Mouse (Mus musculus): Measurements from ENCODE around the gene Aqp6. TPM values are rescaled to one million over a fixed set of nuclear protein-coding genes. Genes with fewer than 3 reads are reported as not detected.

Gene Aqp6
- total RNA-seq, 1 experiment: 0.36 TPM

DNA sequence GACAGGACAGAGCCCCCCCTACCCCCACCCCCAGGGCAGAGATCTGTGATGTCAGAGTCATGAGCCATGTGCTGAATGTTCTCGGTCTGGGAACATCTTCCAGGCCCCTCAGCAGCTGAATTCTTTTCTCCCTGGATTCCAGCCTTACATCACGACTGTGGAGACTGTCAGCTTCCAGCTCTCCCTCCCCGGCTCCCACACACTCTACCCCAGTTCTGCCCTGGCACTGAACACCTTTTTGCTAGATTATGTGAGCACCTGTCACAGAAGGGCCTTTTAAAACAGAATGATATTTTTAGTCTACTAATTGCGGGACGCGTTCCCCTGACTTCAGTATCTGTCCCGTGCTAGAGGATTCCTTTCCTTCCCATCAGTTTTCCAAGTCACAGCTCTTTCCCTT lies 10.4 kb downstream of the Aqp6 start:
- no peak overlapping the region for H3K27ac ChIP-seq (ENCODE audit: insufficient read depth, low read depth, low read length, poor library complexity, severe bottlenecking)
- in situ Hi-C loops (cut with MboI; ENCODE audit: low sequenced_read_pairs in 2 of 2, unreplicated experiment in 2 of 2): no loop called here
- no peaks in the 10 kb centered on the region for H3K9me3 ChIP-seq (ENCODE audit: control insufficient read depth, insufficient read depth, low read depth, low read length)
- no peak for DNase-seq (ENCODE audit: low read depth, low spot score)
- TF ChIP-seq HCFC1 (IDR thresholded peaks at IDR 0.05; ENCODE audit: borderline replicate concordance, insufficient read depth, low read length): no peak
- no peak for TF ChIP-seq MAFK (IDR thresholded peaks at IDR 0.05; ENCODE audit: insufficient read depth, low read depth, low read length)
- no peak for TF ChIP-seq CHD2 (IDR thresholded peaks at IDR 0.05; ENCODE audit: low read depth, low read length)
- no peak for TF ChIP-seq ZC3H11A (IDR thresholded peaks at IDR 0.05; ENCODE audit: borderline replicate concordance, low read depth, low read length)
- TF ChIP-seq ZNF384 (IDR thresholded peaks at IDR 0.05; ENCODE audit: low read depth, low read length): no peak
- peaks cover 0 to 4% of the 10 kb centered on the region in 2 experiments; a peak in 1 of 4 replicates for H3K4me1 ChIP-seq (ENCODE audit: control insufficient read depth in 2 of 2, insufficient read depth in 2 of 2, low read length in 2 of 2, poor library complexity in 1 of 2)
- no peaks in the 10 kb centered on the region for H3K36me3 ChIP-seq (ENCODE audit: control insufficient read depth, insufficient read depth, low read length, poor library complexity, severe bottlenecking)
- no peak overlapping the region for H3K4me3 ChIP-seq (ENCODE audit: insufficient read depth in 1 of 2, low read depth in 1 of 2, low read length in 2 of 2, poor library complexity in 1 of 2, severe bottlenecking in 1 of 2)
- H3K9ac ChIP-seq (ENCODE audit: insufficient read depth, low read depth, low read length, poor library complexity, severe bottlenecking): no peak overlapping the region

DNA sequence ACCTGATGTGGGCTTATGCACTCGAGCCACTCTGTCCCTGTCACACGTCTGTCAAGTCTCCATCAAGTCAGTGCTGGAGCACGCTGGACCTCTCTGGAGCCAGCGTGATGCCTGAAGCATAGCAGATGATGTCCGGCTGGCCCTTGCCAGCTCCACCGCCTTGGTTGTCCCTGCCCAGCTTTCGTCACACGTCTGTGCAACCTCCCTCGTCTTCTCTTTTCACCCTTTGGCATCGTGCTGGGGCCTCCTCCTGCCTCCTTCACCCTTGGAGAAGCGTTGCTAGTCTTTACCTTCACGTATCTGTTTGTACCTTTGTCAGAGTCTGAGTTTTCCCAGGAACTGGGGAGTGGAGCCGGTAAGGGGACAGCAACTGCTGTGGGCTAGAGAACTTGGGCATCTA lies 13.1 kb downstream of the Aqp6 start:
- in situ Hi-C loops (cut with MboI; ENCODE audit: low sequenced_read_pairs in 2 of 2, unreplicated experiment in 2 of 2): no loop called here
- no peak overlapping the region for H3K9ac ChIP-seq (ENCODE audit: insufficient read depth, low read depth, low read length, poor library complexity, severe bottlenecking)

DNA sequence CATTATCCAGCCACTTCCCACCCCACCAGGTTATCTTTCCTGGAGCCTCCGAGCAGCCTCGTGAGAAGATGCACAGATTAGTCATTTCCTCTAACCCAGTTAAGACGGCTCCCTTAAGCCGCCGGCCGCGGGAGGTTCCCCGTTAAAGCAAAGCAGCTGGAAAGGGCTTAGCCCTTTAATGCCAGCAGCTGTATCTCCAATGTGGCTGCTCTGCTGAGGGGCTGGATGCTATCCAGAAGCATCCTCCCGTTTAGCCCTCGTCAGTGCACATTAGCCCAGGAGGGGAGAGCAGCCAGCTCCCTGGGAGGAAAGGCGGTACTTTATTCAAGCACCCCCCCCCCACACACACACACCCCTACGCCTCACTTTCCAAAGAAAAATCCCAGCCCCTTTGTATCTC lies 13.6 kb downstream of the Aqp6 start:
- no peaks in the 10 kb centered on the region; the same call in 1 of the 2 replicates for H3K36me3 ChIP-seq (ENCODE audit: control insufficient read depth, insufficient read depth, low read length, poor library complexity, severe bottlenecking)
- H3K4me3 ChIP-seq (ENCODE audit: insufficient read depth in 1 of 2, low read depth in 1 of 2, low read length in 2 of 2, poor library complexity in 1 of 2, severe bottlenecking in 1 of 2): no peak overlapping the region
- in situ Hi-C loops (cut with MboI; ENCODE audit: low sequenced_read_pairs in 2 of 2, unreplicated experiment in 2 of 2): no loop called here
- no peak overlapping the region for H3K27ac ChIP-seq (ENCODE audit: insufficient read depth, low read depth, low read length, poor library complexity, severe bottlenecking)
- no peak for DNase-seq (ENCODE audit: low read depth, low spot score)
- no peaks in the 10 kb centered on the region for H3K9me3 ChIP-seq (ENCODE audit: control insufficient read depth, insufficient read depth, low read depth, low read length)
- H3K4me1 ChIP-seq (ENCODE audit: control insufficient read depth in 2 of 2, insufficient read depth in 2 of 2, low read length in 2 of 2, poor library complexity in 1 of 2): 0 out of 4 replicates have a peak, but pooled peaks cover 0 to 1% of the 10 kb centered on the region in 2 experiments
- H3K9ac ChIP-seq (ENCODE audit: insufficient read depth, low read depth, low read length, poor library complexity, severe bottlenecking): no peak overlapping the region
- TF ChIP-seq CHD2 (IDR thresholded peaks at IDR 0.05; ENCODE audit: low read depth, low read length) (no peak), ZC3H11A (IDR thresholded peaks at IDR 0.05; ENCODE audit: borderline replicate concordance, low read depth, low read length) (no peak)

More for the DNA sequence above, 13.1 kb downstream of the Aqp6 start:
- H3K4me1 ChIP-seq (ENCODE audit: control insufficient read depth in 2 of 2, insufficient read depth in 2 of 2, low read length in 2 of 2, poor library complexity in 1 of 2): no peaks in the 10 kb centered on the region
- TF ChIP-seq ZNF384 (IDR thresholded peaks at IDR 0.05; ENCODE audit: low read depth, low read length) (no peak), CHD2 (IDR thresholded peaks at IDR 0.05; ENCODE audit: low read depth, low read length) (no peak), MAFK (IDR thresholded peaks at IDR 0.05; ENCODE audit: insufficient read depth, low read depth, low read length) (no peak), HCFC1 (IDR thresholded peaks at IDR 0.05; ENCODE audit: borderline replicate concordance, insufficient read depth, low read length) (no peak), ZC3H11A (IDR thresholded peaks at IDR 0.05; ENCODE audit: borderline replicate concordance, low read depth, low read length) (no peak)
- H3K9me3 ChIP-seq (ENCODE audit: control insufficient read depth, insufficient read depth, low read depth, low read length): no peaks in the 10 kb centered on the region
- DNase-seq (ENCODE audit: low read depth, low spot score): no peak
- H3K27ac ChIP-seq (ENCODE audit: insufficient read depth, low read depth, low read length, poor library complexity, severe bottlenecking): no peak overlapping the region
- no peak overlapping the region for H3K4me3 ChIP-seq (ENCODE audit: insufficient read depth in 1 of 2, low read depth in 1 of 2, low read length in 2 of 2, poor library complexity in 1 of 2, severe bottlenecking in 1 of 2)
- no peaks in the 10 kb centered on the region for H3K36me3 ChIP-seq (ENCODE audit: control insufficient read depth, insufficient read depth, low read length, poor library complexity, severe bottlenecking)

DNA sequence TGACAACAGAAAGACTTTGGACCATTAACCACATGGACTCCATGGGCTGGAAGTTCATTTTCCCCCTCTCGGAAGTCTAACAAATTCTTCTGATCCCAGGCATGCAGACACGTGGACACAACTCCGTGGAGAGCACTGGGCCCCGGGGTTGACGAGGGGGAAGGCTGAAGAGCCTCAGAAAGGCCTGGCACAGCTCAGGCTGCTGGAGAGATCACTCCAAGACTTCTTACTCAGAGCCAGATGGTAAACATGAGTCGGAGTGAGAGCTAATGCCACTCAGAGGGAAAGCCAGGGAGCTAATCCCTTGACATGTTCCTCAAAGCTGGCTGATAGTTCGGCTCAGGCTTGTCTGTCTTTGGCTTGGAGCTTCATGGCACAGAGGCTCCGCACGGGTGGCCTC lies 14.0 kb downstream of the Aqp6 start:
- DNase-seq (ENCODE audit: low read depth, low spot score): no peak
- in situ Hi-C loops (cut with MboI; ENCODE audit: low sequenced_read_pairs in 2 of 2, unreplicated experiment in 2 of 2): no loop called here
- Histone ChIP-seq H3K27ac (ENCODE audit: insufficient read depth, low read depth, low read length, poor library complexity, severe bottlenecking) (no peak overlapping the region), H3K4me3 (ENCODE audit: insufficient read depth in 1 of 2, low read depth in 1 of 2, low read length in 2 of 2, poor library complexity in 1 of 2, severe bottlenecking in 1 of 2) (no peak overlapping the region), H3K9ac (ENCODE audit: insufficient read depth, low read depth, low read length, poor library complexity, severe bottlenecking) (no peak overlapping the region), H3K4me1 (ENCODE audit: control insufficient read depth in 2 of 2, insufficient read depth in 2 of 2, low read length in 2 of 2, poor library complexity in 1 of 2) (0 out of 4 replicates have a peak, but pooled peaks cover 0 to 2% of the 10 kb centered on the region in 2 experiments), H3K36me3 (ENCODE audit: control insufficient read depth, insufficient read depth, low read length, poor library complexity, severe bottlenecking) (peaks cover 3% of the 10 kb centered on the region; the same call in 1 of the 2 replicates), H3K9me3 (ENCODE audit: control insufficient read depth, insufficient read depth, low read depth, low read length) (no peaks in the 10 kb centered on the region)
- TF ChIP-seq HCFC1 (IDR thresholded peaks at IDR 0.05; ENCODE audit: borderline replicate concordance, insufficient read depth, low read length) (no peak), CHD2 (IDR thresholded peaks at IDR 0.05; ENCODE audit: low read depth, low read length) (no peak), ZNF384 (IDR thresholded peaks at IDR 0.05; ENCODE audit: low read depth, low read length) (no peak), MAFK (IDR thresholded peaks at IDR 0.05; ENCODE audit: insufficient read depth, low read depth, low read length) (no peak), ZC3H11A (IDR thresholded peaks at IDR 0.05; ENCODE audit: borderline replicate concordance, low read depth, low read length) (no peak)

DNA sequence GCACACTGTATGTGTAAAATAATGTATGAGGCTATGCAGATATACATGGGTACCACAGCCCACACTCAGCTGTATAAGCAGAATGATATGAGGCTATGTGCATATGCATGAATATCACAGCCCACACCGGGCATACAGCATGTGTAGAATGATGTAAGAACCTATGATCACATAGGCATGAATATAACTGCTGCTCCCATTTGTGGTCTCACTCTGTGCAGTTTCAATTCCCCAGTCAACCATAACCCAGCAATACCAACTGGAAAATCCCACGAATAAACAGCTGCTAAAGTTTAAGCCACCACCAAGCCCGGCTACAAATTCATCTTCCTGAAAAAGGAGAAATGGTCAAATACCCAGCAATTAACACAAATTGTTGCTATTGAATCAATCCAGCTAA lies 17.4 kb downstream of the Aqp6 start:
- 0 out of 4 replicates have a peak, but pooled peaks cover 0 to 2% of the 10 kb centered on the region in 2 experiments for H3K4me1 ChIP-seq (ENCODE audit: control insufficient read depth in 2 of 2, insufficient read depth in 2 of 2, low read length in 2 of 2, poor library complexity in 1 of 2)
- H3K9ac ChIP-seq (ENCODE audit: insufficient read depth, low read depth, low read length, poor library complexity, severe bottlenecking): no peak overlapping the region
- H3K4me3 ChIP-seq (ENCODE audit: insufficient read depth in 1 of 2, low read depth in 1 of 2, low read length in 2 of 2, poor library complexity in 1 of 2, severe bottlenecking in 1 of 2): no peak overlapping the region
- peaks cover 19% of the 10 kb centered on the region for H3K36me3 ChIP-seq (ENCODE audit: control insufficient read depth, insufficient read depth, low read length, poor library complexity, severe bottlenecking)
- H3K9me3 ChIP-seq (ENCODE audit: control insufficient read depth, insufficient read depth, low read depth, low read length): no peaks in the 10 kb centered on the region
- DNase-seq (ENCODE audit: low read depth, low spot score): no peak
- no peak overlapping the region for H3K27ac ChIP-seq (ENCODE audit: insufficient read depth, low read depth, low read length, poor library complexity, severe bottlenecking)
- TF ChIP-seq CHD2 (IDR thresholded peaks at IDR 0.05; ENCODE audit: low read depth, low read length) (no peak), MAFK (IDR thresholded peaks at IDR 0.05; ENCODE audit: insufficient read depth, low read depth, low read length) (no peak)
- in situ Hi-C loops (cut with MboI; ENCODE audit: low sequenced_read_pairs in 2 of 2, unreplicated experiment in 2 of 2): no loop called here

All from ES-E14 (cell line).